Mouse (Mus musculus): ENCODE measurements around the gene Ccdc62. TPM values are rescaled to one million over a fixed set of nuclear protein-coding genes. Genes with fewer than 3 reads are reported as not detected.

Ccdc62 gene
- polyA plus RNA-seq, 1 experiment, result 79.8 TPM

GRCm38 (mm10) chr5:124006891-124007491, 76.5 kb downstream of the Ccdc62 start:
- TF ChIP-seq CTCF (IDR thresholded peaks at IDR 0.05; ENCODE audit: control insufficient read depth, insufficient read depth, insufficient replicate concordance, low read depth, low read length) (no peak), POLR2A (IDR thresholded peaks at IDR 0.05; ENCODE audit: control insufficient read depth, low read depth, low read length) (no peak)
- Histone ChIP-seq H3K27ac (ENCODE audit: control insufficient read depth, insufficient read depth, low read depth, low read length) (no peak overlapping the region), H3K4me1 (ENCODE audit: control insufficient read depth, insufficient read depth, low read length) (no peaks in the 10 kb centered on the region; the same call in 1 of the 2 replicates), H3K4me3 (ENCODE audit: control insufficient read depth, low read depth, low read length) (no peak overlapping the region), H3K27me3 (ENCODE audit: control insufficient read depth, insufficient read depth, low read length) (no peaks in the 10 kb centered on the region), H3K36me3 (ENCODE audit: control insufficient read depth, insufficient read depth, low read length) (no peaks in the 10 kb centered on the region)

- Histone ChIP-seq H3K27me3 (ENCODE audit: control insufficient read depth, insufficient read depth, low read length) (no peaks in the 10 kb centered on the region), H3K4me1 (ENCODE audit: control insufficient read depth, insufficient read depth, low read length) (peaks cover 4% of the 10 kb centered on the region), H3K27ac (ENCODE audit: control insufficient read depth, insufficient read depth, low read depth, low read length) (no peak overlapping the region), H3K36me3 (ENCODE audit: control insufficient read depth, insufficient read depth, low read length) (no peaks in the 10 kb centered on the region), H3K4me3 (ENCODE audit: control insufficient read depth, low read depth, low read length) (no peak overlapping the region)
- no peak for TF ChIP-seq POLR2A (IDR thresholded peaks at IDR 0.05; ENCODE audit: control insufficient read depth, low read depth, low read length)
- no peak for TF ChIP-seq CTCF (IDR thresholded peaks at IDR 0.05; ENCODE audit: control insufficient read depth, insufficient read depth, insufficient replicate concordance, low read depth, low read length)
Observed at GRCm38 (mm10) chr5:124010077-124010476, 79.6 kb downstream of the Ccdc62 start.

GRCm38 (mm10) chr5:124010910-124011655, 80.6 kb downstream of the Ccdc62 start:
- TF ChIP-seq POLR2A (IDR thresholded peaks at IDR 0.05; ENCODE audit: control insufficient read depth, low read depth, low read length), result no peak
- TF ChIP-seq CTCF (IDR thresholded peaks at IDR 0.05; ENCODE audit: control insufficient read depth, insufficient read depth, insufficient replicate concordance, low read depth, low read length), result no peak
- Histone ChIP-seq H3K4me1 (ENCODE audit: control insufficient read depth, insufficient read depth, low read length) (peaks cover 4% of the 10 kb centered on the region), H3K27ac (ENCODE audit: control insufficient read depth, insufficient read depth, low read depth, low read length) (no peak overlapping the region), H3K36me3 (ENCODE audit: control insufficient read depth, insufficient read depth, low read length) (no peaks in the 10 kb centered on the region), H3K27me3 (ENCODE audit: control insufficient read depth, insufficient read depth, low read length) (no peaks in the 10 kb centered on the region), H3K4me3 (ENCODE audit: control insufficient read depth, low read depth, low read length) (no peak overlapping the region)

- no peak overlapping the region for H3K4me3 ChIP-seq (ENCODE audit: control insufficient read depth, low read depth, low read length)
- H3K27ac ChIP-seq (ENCODE audit: control insufficient read depth, insufficient read depth, low read depth, low read length), result no peak overlapping the region
- H3K4me1 ChIP-seq (ENCODE audit: control insufficient read depth, insufficient read depth, low read length), result peaks cover 4% of the 10 kb centered on the region
- no peaks in the 10 kb centered on the region for H3K36me3 ChIP-seq (ENCODE audit: control insufficient read depth, insufficient read depth, low read length)
- TF ChIP-seq CTCF (IDR thresholded peaks at IDR 0.05; ENCODE audit: control insufficient read depth, insufficient read depth, insufficient replicate concordance, low read depth, low read length) (no peak), POLR2A (IDR thresholded peaks at IDR 0.05; ENCODE audit: control insufficient read depth, low read depth, low read length) (no peak)
- no peaks in the 10 kb centered on the region for H3K27me3 ChIP-seq (ENCODE audit: control insufficient read depth, insufficient read depth, low read length)
Observed at GRCm38 (mm10) chr5:124011927-124012326, 81.4 kb downstream of the Ccdc62 start.

GRCm38 (mm10) chr5:124012885-124013284, 82.4 kb downstream of the Ccdc62 start:
- Histone ChIP-seq H3K27ac (ENCODE audit: control insufficient read depth, insufficient read depth, low read depth, low read length) (no peak overlapping the region), H3K4me1 (ENCODE audit: control insufficient read depth, insufficient read depth, low read length) (peaks cover 4% of the 10 kb centered on the region), H3K4me3 (ENCODE audit: control insufficient read depth, low read depth, low read length) (no peak overlapping the region), H3K36me3 (ENCODE audit: control insufficient read depth, insufficient read depth, low read length) (no peaks in the 10 kb centered on the region), H3K27me3 (ENCODE audit: control insufficient read depth, insufficient read depth, low read length) (no peaks in the 10 kb centered on the region)
- no peak for TF ChIP-seq POLR2A (IDR thresholded peaks at IDR 0.05; ENCODE audit: control insufficient read depth, low read depth, low read length)
- TF ChIP-seq CTCF (IDR thresholded peaks at IDR 0.05; ENCODE audit: control insufficient read depth, insufficient read depth, insufficient replicate concordance, low read depth, low read length), result no peak

GRCm38 (mm10) chr5:124013747-124014146, 83.3 kb downstream of the Ccdc62 start:
- H3K36me3 ChIP-seq (ENCODE audit: control insufficient read depth, insufficient read depth, low read length), result no peaks in the 10 kb centered on the region
- no peak for TF ChIP-seq CTCF (IDR thresholded peaks at IDR 0.05; ENCODE audit: control insufficient read depth, insufficient read depth, insufficient replicate concordance, low read depth, low read length)
- TF ChIP-seq POLR2A (IDR thresholded peaks at IDR 0.05; ENCODE audit: control insufficient read depth, low read depth, low read length), result no peak
- H3K4me1 ChIP-seq (ENCODE audit: control insufficient read depth, insufficient read depth, low read length), result peaks cover 4% of the 10 kb centered on the region
- no peaks in the 10 kb centered on the region for H3K27me3 ChIP-seq (ENCODE audit: control insufficient read depth, insufficient read depth, low read length)
- no peak overlapping the region for H3K4me3 ChIP-seq (ENCODE audit: control insufficient read depth, low read depth, low read length)
- H3K27ac ChIP-seq (ENCODE audit: control insufficient read depth, insufficient read depth, low read depth, low read length), result no peak overlapping the region

GRCm38 (mm10) chr5:124014180-124014579, 83.7 kb downstream of the Ccdc62 start:
- TF ChIP-seq CTCF (IDR thresholded peaks at IDR 0.05; ENCODE audit: control insufficient read depth, insufficient read depth, insufficient replicate concordance, low read depth, low read length) (no peak), POLR2A (IDR thresholded peaks at IDR 0.05; ENCODE audit: control insufficient read depth, low read depth, low read length) (no peak)
- Histone ChIP-seq H3K36me3 (ENCODE audit: control insufficient read depth, insufficient read depth, low read length) (no peaks in the 10 kb centered on the region), H3K27ac (ENCODE audit: control insufficient read depth, insufficient read depth, low read depth, low read length) (no peak overlapping the region), H3K4me3 (ENCODE audit: control insufficient read depth, low read depth, low read length) (no peak overlapping the region), H3K4me1 (ENCODE audit: control insufficient read depth, insufficient read depth, low read length) (peaks cover 6% of the 10 kb centered on the region), H3K27me3 (ENCODE audit: control insufficient read depth, insufficient read depth, low read length) (no peaks in the 10 kb centered on the region)
